Mouse (Mus musculus): Measurements from ENCODE around the gene Ntpcr. TPM values are rescaled to one million over a fixed set of nuclear protein-coding genes. Genes with fewer than 3 reads are reported as not detected.

Ntpcr gene
- total RNA-seq, 2 experiments from 2014 or later = 17.1 to 17.3 TPM

DNA sequence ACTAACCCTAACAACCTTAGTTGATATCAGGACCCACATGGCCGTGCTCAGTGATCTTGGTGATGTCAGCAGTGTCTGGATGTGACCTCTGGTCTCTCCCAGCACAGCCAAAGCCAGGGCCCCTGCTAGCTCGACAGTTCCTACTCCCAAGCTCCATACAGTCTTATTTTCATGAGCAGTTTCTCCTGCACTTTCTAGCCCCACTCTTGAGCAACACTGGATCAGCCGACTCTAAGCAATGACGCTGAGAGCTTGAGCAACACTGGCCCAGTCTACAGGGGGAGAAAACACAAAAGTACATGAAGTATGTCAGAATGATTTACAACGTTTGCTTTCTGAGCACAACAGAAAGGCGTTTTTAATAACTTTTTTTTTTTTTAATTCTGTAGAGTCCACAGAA lies 47.0 kb downstream of the Ntpcr start:
- DNase-seq = no peak

- no peak for DNase-seq
Observed at GRCm38 (mm10) chr8:125777478-125778164, 47.9 kb downstream of the Ntpcr start.

GRCm38 (mm10) chr8:125778919-125779318 lies 49.2 kb downstream of the Ntpcr start:
- DNase-seq = no peak

- DNase-seq = no peak
Observed at GRCm38 (mm10) chr8:125779656-125780055, 49.9 kb downstream of the Ntpcr start.

GRCm38 (mm10) chr8:125782161-125782560 lies 52.4 kb downstream of the Ntpcr start:
- no peak for DNase-seq

DNA sequence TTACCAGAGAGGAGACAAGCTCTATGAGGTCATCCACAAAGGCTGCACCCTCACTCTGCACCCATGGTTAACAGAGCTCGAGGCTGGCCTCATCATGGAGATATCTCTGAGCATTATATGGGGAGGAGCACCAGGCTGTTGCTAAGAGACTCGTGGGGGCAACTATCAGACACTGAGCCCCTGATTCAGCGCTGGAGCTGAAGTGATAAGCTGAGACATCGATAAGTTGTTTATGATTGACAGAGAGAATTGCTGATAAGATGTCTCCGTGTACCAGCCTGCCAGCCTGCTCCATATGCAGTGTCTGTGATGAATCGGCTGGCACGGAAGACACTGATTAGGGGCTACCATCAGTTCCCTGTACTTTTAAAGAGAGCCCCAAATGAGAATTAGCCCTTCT lies 57.1 kb downstream of the Ntpcr start:
- DNase-seq = no peak

DNA sequence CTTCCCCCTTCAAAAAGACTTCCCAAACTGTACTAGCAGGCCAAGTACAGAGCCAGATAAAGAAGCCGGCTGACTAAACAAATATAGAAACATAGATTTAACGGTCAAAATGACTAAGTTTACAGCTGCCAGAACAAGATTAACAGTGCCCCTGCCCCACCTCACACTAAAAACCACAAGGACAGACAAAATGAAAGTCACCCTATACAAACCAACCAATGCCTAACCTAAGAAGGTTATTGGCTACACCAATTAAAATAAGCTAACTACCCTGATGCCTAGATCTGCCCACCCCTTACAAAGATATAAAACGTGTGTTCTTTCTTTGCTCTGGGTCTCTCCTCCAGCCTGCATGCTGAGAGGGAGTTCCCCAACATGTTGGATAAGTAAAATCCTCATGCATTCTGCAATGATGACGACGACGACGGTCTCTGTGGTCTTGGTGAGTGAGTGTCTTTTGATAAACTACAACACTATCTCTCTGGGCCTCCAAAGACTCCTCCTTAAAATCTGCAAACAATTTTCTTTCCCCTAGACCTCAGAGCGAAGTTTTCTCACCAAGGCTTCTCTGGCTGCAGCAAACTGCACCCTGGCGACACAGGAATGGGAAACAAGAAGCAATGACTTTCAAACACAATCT lies 63.2 kb downstream of the Ntpcr start:
- no peak for DNase-seq

DNA sequence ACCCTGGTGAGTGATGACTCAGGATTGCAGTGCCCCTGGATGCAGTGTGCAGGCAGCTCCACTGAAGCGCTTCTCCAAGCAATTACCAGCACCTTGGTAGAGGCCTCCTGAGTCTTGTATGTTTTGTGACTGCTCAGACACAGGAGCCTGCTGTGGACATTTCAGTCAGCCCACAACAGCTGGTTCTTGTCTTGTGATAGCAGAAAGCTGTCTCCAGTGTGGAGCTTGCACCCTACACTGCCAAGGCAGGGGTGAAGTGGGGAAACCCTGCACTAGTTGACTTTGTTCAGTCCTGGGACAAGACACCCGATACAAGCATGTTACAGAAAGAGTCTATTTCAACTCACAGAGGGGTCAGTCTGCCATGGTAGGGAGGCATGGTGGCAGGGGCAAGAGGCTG lies 65.6 kb downstream of the Ntpcr start:
- peak; percentile 36 for DNase-seq

- DNase-seq = no peak
Observed at GRCm38 (mm10) chr8:125796970-125797369, 67.2 kb downstream of the Ntpcr start.

Other genes with a start within 250 kb of the Ntpcr start
- 10 to 100 TPM; 70.1 to 72.6 TPM for gene Sipa1l2, start 160.2 kb upstream of the Ntpcr start, total RNA-seq (2021)
- gene Map10, start 60.1 kb upstream of the Ntpcr start, total RNA-seq (2021) = 1 to 10 TPM; 5.4 to 5.9 TPM
- under 1 TPM; 0.38 to 0.41 TPM for gene Pcnx2, start 168.4 kb downstream of the Ntpcr start, total RNA-seq (2021)
- gene Map3k21, start 180.5 kb downstream of the Ntpcr start, total RNA-seq (2021) = under 1 TPM; 0.36 TPM